Mouse (Mus musculus) B cell, adult (primary cell): ENCODE measurements around the gene Txnip. TPM values are rescaled to one million over a fixed set of nuclear protein-coding genes. Genes with fewer than 3 reads are reported as not detected.

Experiments
- total RNA-seq: library from RNA; stranded (reverse); gene quantifications from 4 replicates; pipeline ENCODE4 v1.2.4, GENCODE M21; 2023; ENCODE audit not compliant: inconsistent age

The Txnip gene
- total RNA-seq: 694 to 799 TPM (median 724 TPM) in 4 replicates

DNA sequence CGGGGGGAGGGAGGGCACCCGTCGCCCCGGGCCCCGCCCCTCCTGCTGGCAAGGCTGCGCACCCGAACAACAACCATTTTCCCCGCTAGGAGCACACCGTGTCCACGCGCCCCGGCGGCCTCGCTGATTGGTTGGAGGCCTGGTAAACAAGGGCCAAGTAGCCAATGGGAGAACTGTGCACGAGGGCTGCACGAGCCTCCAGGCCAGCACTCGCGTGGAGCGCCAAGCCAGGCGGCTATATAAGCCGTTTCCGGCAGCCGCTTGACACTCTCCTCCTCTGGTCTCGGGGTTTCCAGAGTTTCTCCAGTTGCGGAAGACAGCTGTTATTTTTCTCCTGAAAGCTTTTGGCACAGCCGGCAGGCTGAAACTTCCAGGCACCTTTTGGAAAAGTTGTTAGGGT lies at the start of gene Txnip:
Gene Txnip, plus strand, starts transcription at position 264 of the 400 bp plus-strand sequence.

DNA sequence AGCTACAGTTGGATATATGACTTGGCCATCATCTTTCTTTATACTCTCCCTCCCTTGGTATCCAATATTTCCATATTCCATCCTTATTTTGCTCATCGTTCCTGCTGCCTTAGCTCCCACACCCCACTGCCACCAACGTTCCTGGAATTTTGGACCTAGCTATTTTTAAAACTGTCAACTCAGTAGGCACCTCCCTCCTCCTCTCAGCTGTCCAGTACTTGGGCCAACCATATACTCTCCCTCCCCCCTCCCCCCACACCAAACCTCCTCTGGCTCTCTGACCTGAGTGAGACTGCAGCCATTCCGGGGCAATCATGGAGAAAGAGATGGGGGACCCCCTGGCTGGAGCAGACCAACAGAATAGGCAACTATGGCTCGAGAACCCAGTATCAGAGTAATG lies 32.8 kb upstream of the Txnip start, which contains the start of gene Hfe2:
Gene Hfe2, plus strand, starts transcription at position 259 of the 400 bp plus-strand sequence.

DNA sequence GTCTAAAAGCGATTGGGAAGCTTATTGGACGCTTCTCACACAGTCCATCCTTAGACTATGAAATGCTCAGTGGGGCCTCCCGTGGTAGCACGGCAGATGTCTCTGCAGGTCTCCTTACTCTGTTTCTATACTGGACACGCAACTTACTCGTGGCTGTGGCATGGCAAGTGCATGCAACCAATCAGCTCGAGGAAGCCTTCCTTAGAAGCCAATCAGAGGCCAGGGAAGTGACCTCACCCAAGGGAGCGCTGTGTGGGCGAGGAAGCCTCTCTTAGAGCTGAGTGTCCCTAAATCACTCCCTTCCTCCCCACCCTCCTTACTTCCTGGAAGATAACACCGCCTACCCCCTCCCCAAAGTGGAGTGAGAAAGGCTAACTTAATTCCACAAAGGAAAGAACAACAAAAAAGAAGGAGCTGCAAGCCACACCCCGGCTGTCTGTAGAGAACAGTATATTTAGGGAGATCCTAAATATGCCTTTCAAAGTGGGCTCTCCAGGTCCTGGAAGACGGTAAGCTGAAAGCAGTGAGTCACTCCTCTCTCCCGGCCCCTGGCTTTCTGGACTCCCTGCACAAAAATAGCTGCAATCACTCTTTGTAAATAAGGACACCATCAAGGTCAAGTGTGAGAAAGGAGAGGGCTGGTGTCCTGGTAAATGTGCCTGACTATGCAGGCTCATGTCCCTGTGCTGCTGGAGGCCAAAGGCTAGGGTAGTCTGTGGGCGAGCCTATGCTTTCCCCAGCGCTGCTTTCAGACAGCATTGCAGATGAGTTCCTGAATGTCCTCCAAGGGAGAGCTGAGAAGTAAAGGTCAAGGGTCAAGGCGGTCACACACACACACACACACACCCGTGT lies 19.2 kb downstream of the Txnip start, which contains the start of gene Gm16253:
Gene Gm16253, plus strand, starts transcription at position 295 of the 852 bp plus-strand sequence.

DNA sequence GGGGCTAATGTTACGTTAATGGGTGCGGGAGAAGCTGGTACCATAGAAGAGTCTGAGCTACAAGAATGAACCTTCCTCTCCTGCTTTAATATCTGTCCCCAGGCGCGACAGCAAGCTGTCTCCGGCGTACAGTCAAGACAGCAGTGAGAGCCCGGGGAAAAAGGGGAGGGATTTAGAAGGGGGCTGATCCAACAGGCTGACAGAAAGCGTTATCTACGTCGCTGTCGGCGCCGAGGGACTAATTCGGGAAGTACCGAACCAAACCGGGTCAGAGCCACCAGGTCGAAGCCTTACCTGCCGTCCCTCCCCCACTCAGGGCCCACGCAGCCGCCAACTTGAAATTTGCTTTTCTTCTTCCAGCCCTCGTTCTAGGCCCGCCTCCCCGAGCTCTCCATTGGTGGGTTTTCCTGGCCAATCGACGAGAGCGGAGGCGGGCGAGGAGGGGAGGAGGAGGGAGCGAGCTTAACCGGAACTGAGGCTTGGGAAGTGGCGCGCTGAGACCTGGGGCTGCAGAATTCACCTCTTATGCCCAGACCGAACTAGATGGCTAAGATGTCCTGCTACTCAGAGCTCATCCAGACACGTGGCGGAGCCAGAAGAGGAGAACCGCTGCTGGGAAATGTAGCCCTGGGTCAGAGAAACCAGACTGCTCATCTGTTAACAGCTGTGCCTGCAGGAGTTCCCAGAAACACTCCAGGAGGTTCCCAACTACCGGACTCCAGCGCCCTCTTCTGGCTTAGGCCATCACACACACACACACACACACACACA lies 36.2 kb downstream of the Txnip start, which contains the start of gene Polr3gl:
Gene Polr3gl, minus strand, starts transcription at position 392 of the 771 bp plus-strand sequence.

DNA sequence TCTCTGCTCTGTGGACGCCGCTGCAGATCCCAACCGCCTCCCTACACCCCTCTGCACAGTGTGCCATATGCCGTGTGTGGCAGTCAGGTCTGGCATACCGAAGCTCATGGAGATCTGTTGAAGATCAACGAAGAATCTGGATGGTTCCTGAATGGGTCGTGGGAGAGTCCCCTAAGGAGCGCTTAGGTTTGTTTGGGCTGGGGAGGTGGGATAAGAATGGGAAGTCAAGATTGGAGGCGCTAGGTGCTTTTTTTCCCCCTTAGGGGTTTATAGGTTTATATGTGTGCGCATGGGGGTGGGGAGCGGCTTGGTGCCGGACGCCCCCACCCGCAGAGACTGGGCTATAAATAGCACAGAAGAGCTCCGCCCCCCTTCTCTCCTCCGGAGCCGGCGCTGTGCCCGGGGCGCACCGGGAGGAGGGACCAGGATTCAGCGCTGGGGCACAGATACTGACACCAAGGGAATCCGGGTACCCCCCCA lies 38.5 kb downstream of the Txnip start, which contains the start of gene Ankrd34a:
Gene Ankrd34a, plus strand, starts transcription at position 409 of the 480 bp plus-strand sequence.

DNA sequence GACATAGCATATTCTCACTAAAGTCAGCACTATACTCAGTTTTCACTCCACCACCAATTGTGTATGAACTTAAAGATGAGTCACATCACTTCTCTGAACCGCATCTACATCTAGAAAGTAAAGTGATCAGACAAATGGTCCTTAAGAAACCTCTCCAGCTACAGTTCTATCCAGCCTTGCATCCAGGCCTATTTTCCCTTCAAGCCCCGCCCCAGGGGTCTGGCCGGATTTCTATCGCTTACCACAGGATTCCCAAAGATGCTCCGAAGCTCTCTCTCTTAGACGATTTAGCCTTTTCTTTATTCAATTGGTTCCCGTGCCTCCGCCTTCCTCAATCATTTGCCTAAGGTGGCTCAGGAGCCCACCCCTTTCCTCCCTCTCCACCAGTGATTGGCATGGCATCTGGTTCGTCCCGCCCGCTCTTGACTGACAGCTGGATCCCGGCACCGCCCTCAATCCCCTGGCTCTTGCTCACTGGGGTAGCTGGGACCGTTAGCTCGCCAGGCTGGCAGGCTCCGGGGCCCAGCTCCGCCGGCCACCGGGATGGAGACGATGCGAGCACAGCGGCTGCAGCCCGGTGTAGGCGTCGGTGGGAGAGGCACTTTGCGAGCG lies 43.0 kb downstream of the Txnip start, which contains the start of gene Lix1l:
Gene Lix1l, plus strand, starts transcription at position 511 of the 612 bp plus-strand sequence.

Other genes with a start within 250 kb of the Txnip start
- not detected in 4 replicates for gene BC107364, start 105.7 kb upstream of the Txnip start, total RNA-seq
- gene Hfe2, start 32.8 kb upstream of the Txnip start, total RNA-seq: not detected in 4 replicates
- 1.1 TPM in 1 of 4 replicates, not detected in the others for gene Gm16253, start 19.0 kb downstream of the Txnip start, total RNA-seq
- gene Polr3gl, start 36.2 kb downstream of the Txnip start, total RNA-seq: 29.5 to 38.6 TPM (median 30.7 TPM) in 4 replicates
- not detected in 4 replicates for gene Ankrd34a, start 38.7 kb downstream of the Txnip start, total RNA-seq
- 0.32 to 0.42 TPM (median 0.38 TPM) in 4 replicates for gene Lix1l, start 43.2 kb downstream of the Txnip start, total RNA-seq
- gene Rbm8a, start 72.0 kb downstream of the Txnip start, total RNA-seq: 89.8 to 108 TPM (median 92.8 TPM) in 4 replicates
- gene Pex11b, start 77.4 kb downstream of the Txnip start, total RNA-seq: 21.1 to 26.9 TPM (median 23.2 TPM) in 4 replicates
- gene Gm42957, start 77.5 kb downstream of the Txnip start, total RNA-seq: 0.15 TPM in 1 of 4 replicates, not detected in the others
- gene Itga10, start 87.6 kb downstream of the Txnip start, total RNA-seq: 1.7 to 3.0 TPM (median 2.6 TPM) in 4 replicates
- 0.19 TPM in 1 of 4 replicates, not detected in the others for gene Ankrd35, start 112.2 kb downstream of the Txnip start, total RNA-seq
- gene Pias3, start 138.4 kb downstream of the Txnip start, total RNA-seq: 36.7 to 42.8 TPM (median 39.4 TPM) in 4 replicates
- gene Nudt17, start 150.6 kb downstream of the Txnip start, total RNA-seq: 0.67 to 1.3 TPM (median 0.94 TPM) in 4 replicates
- 53.3 to 59.5 TPM (median 55.8 TPM) in 4 replicates for gene Polr3c, start 169.7 kb downstream of the Txnip start, total RNA-seq
- 50.2 to 61.3 TPM (median 53.4 TPM) in 4 replicates for gene Rnf115, start 169.7 kb downstream of the Txnip start, total RNA-seq